Mouse (Mus musculus) forebrain, embryonic 12.5 days (tissue): ENCODE results near the gene Il31ra. TPM values are rescaled to one million over a fixed set of nuclear protein-coding genes. Genes with fewer than 3 reads are reported as not detected.
"Not testable (repeated sequence)": the region's sequence is repeated elsewhere in the genome, so short reads cannot be mapped to it uniquely, and the experiment has no call there.

Source experiments
- ATAC-seq: fragments of 200-750 bp; cut with Nextera tagmentation; 2 replicates; pipeline ENCODE4 v1.8.0; 2017; ENCODE audit warnings: moderate TSS enrichment; ENCODE audit not compliant: low FRiP score
- H3K27ac ChIP-seq: fragments of 300-500 bp; sonication (generic); 2 replicates; pipeline ENCODE4 v1.5.1; 2016; ENCODE audit warnings: mild to moderate bottlenecking
- H3K27me3 ChIP-seq: fragments of 300-500 bp; sonication (generic); 2 replicates; pipeline ENCODE4 v1.6.1; 2016; ENCODE audit warnings: mild to moderate bottlenecking
- H3K36me3 ChIP-seq: fragments of 300-500 bp; sonication (generic); replicated peaks from 2 replicates; pipeline ENCODE4 v1.6.1; 2016; ENCODE audit warnings: mild to moderate bottlenecking
- H3K4me1 ChIP-seq: fragments of 300-500 bp; sonication (generic); 2 replicates; pipeline ENCODE4 v1.6.1; 2016
- H3K4me2 ChIP-seq: fragments of 300-500 bp; sonication (generic); 2 replicates; pipeline ENCODE4 v1.6.1; 2016; ENCODE audit warnings: mild to moderate bottlenecking, moderate library complexity
- H3K4me3 ChIP-seq: fragments of 300-500 bp; sonication (generic); replicated peaks from 2 replicates; pipeline ENCODE4 v1.5.1; 2016; ENCODE audit warnings: mild to moderate bottlenecking
- H3K9ac ChIP-seq: fragments of 300-500 bp; sonication (generic); 2 replicates; pipeline ENCODE4 v1.6.1; 2016; ENCODE audit warnings: mild to moderate bottlenecking
- H3K9me3 ChIP-seq: fragments of 300-500 bp; sonication (generic); 2 replicates; pipeline ENCODE4 v1.6.1; 2016
- WGBS: fragments of 180-500 bp; shearing (Covaris S2); methylation state at CpG from one replicate; pipeline ENCODE4 v1.1.7; 2016; 5-methylcytosine and 5-hydroxymethylcytosine counted together
- polyA plus RNA-seq: library from polyadenylated mRNA; unstranded; fragments of >200 nt; fragmentation: Nextera tagmentation; extraction: Ambion mirVana; gene quantifications from 2 replicates; pipeline ENCODE4 v1.2.1, GENCODE M21; 2016

The Il31ra gene
- polyA plus RNA-seq: 0.06 and 0.14 TPM in 2 replicates

GRCm38 (mm10) chr13:112594260-112594659, at the start of gene Il31ra:
Gene Il31ra (minus strand): TSS chr13:112594360.
- not testable (repeated sequence) for H3K9me3 ChIP-seq, H3K4me1 ChIP-seq, H3K4me3 ChIP-seq, ATAC-seq, H3K36me3 ChIP-seq, H3K9ac ChIP-seq, H3K27ac ChIP-seq, H3K27me3 ChIP-seq, H3K4me2 ChIP-seq
- WGBS: 98% methylated on average over 6 of the region's 8 CpGs

GRCm38 (mm10) chr13:112642897-112643296, 48.7 kb upstream of the Il31ra start:
- no peak for ATAC-seq
- H3K36me3 ChIP-seq: no peaks in the 10 kb centered on the region
- H3K27ac ChIP-seq: no peak overlapping the region
- no peak overlapping the region for H3K4me3 ChIP-seq
- 93% methylated on average over 3 of the region's 3 CpGs for WGBS
- no peaks in the 10 kb centered on the region for H3K27me3 ChIP-seq
- no peak overlapping the region for H3K9ac ChIP-seq
- H3K9me3 ChIP-seq: no peaks in the 10 kb centered on the region
- no peaks in the 10 kb centered on the region for H3K4me1 ChIP-seq
- H3K4me2 ChIP-seq: no peak overlapping the region

DNA sequence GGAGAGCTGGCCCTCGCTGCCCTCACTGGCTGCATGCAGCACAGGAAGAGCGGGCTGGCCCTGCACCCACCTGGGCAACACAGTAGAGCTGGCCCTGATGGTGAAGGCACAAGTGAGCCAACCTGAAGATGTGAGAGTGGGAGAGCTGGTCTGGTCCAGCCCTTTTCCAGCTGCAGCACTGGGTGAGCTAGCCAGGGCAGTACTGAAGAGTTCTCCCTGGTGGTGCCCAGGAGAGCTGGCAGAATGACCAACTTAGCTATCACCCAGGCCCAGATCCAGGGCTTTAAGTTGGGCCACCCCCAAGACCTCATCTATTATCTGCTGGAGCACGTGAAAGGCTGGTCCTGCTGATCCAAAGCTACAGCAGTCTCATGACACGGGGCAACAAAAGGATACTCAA, 45.0 kb upstream of the Il31ra start:
- H3K9me3 ChIP-seq: no peaks in the 10 kb centered on the region
- no peaks in the 10 kb centered on the region for H3K36me3 ChIP-seq
- H3K27me3 ChIP-seq: no peaks in the 10 kb centered on the region
- no peak for ATAC-seq
- no peak overlapping the region for H3K4me3 ChIP-seq
- H3K27ac ChIP-seq: no peak overlapping the region
- H3K9ac ChIP-seq: no peak overlapping the region
- WGBS: 74% methylated on average over 3 of the region's 4 CpGs
- no peaks in the 10 kb centered on the region for H3K4me1 ChIP-seq
- H3K4me2 ChIP-seq: no peak overlapping the region

GRCm38 (mm10) chr13:112636498-112636897, 42.3 kb upstream of the Il31ra start:
- no peak overlapping the region for H3K27ac ChIP-seq
- no peaks in the 10 kb centered on the region for H3K4me1 ChIP-seq
- no peak overlapping the region for H3K9ac ChIP-seq
- no peak overlapping the region for H3K4me3 ChIP-seq
- H3K4me2 ChIP-seq: no peak overlapping the region
- ATAC-seq: no peak
- H3K36me3 ChIP-seq: no peaks in the 10 kb centered on the region
- H3K27me3 ChIP-seq: no peaks in the 10 kb centered on the region
- WGBS: 52% methylated on average over 3 of the region's 3 CpGs
- no peaks in the 10 kb centered on the region for H3K9me3 ChIP-seq

DNA sequence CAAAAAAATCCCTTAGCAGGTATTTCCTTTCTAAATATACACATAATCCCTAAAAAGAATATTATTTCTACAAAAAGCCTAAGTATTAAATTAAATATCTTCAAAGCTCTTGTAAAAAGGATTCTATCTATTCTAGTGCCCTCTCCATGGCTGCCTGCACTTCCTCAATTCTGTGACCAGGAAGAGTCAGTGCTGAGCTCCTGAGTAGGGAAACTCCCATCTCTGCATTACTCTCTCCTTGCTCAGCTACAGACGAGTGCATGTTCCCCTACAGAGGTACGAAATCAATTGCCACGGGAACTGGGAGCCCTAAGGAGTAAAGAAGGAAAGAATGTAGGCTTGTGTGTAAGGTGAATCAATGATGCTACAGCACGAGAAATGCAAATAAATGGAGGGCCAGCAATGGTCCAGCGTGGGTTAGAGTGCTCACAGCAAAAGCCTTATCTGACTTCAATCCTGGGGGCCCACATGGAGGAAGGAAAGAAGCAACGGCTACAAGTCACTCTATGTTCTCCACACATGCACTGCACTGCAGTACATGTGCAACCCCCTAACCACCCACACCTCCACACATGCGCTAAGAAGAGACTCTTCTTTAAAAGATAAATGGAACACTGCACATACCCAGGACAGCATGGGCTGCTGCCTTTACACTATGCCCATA, 41.1 kb upstream of the Il31ra start:
- Histone ChIP-seq H3K9me3 (no peaks in the 10 kb centered on the region), H3K4me1 (no peaks in the 10 kb centered on the region), H3K4me2 (no peak overlapping the region), H3K4me3 (no peak overlapping the region), H3K36me3 (no peaks in the 10 kb centered on the region), H3K27me3 (no peaks in the 10 kb centered on the region), H3K9ac (no peak overlapping the region), H3K27ac (no peak overlapping the region)
- WGBS: 78% methylated on average over 7 of the region's 7 CpGs
- ATAC-seq: no peak

DNA sequence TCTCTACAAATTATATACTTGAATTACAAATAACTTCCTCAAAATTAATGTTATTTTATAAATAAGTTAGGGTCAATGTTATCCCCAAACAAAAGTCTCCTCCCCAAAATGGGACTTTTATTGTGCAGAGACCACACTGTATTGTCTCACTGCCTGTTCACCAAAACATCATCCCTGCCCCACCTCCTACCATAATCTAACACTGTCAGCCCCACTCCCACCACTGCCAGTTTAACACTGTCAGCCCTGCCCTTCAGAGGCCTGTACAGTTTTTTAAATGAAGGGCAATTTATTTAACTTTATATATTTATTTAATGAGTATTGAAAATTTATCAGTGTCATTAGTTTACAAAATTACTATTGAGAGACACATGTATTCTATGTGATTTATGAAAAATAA, 31.4 kb upstream of the Il31ra start:
- no peaks in the 10 kb centered on the region for H3K9me3 ChIP-seq
- ATAC-seq: no peak
- H3K9ac ChIP-seq: no peak overlapping the region
- H3K36me3 ChIP-seq: no peaks in the 10 kb centered on the region
- no peak overlapping the region for H3K4me3 ChIP-seq
- H3K27ac ChIP-seq: no peak overlapping the region
- H3K27me3 ChIP-seq: no peaks in the 10 kb centered on the region
- no peak overlapping the region for H3K4me2 ChIP-seq
- H3K4me1 ChIP-seq: no peaks in the 10 kb centered on the region

DNA sequence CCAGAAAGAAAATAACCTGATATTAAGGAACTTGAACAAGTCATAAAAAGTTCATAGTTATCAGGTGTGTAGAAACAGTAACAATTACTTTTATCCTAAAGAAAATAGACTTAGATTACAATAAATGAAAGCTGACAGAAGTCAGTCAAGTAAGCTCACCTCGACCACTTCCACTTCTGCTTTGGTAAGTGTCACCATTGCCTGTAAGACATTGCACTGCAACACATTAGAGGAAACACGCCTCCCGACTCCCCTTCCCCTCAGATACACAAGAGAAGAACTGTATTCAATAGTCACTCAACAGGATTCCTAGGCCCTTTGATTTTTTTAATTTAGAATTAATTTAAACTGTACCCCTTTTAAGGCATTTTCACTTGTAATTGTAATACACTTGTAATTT, 30.5 kb upstream of the Il31ra start:
- Histone ChIP-seq H3K36me3 (no peaks in the 10 kb centered on the region), H3K27ac (no peak overlapping the region), H3K4me1 (no peaks in the 10 kb centered on the region), H3K9me3 (no peaks in the 10 kb centered on the region), H3K27me3 (no peaks in the 10 kb centered on the region), H3K4me2 (no peak overlapping the region), H3K9ac (no peak overlapping the region), H3K4me3 (no peak overlapping the region)
- ATAC-seq: no peak
- 88% methylated on average over 3 of the region's 3 CpGs for WGBS

DNA sequence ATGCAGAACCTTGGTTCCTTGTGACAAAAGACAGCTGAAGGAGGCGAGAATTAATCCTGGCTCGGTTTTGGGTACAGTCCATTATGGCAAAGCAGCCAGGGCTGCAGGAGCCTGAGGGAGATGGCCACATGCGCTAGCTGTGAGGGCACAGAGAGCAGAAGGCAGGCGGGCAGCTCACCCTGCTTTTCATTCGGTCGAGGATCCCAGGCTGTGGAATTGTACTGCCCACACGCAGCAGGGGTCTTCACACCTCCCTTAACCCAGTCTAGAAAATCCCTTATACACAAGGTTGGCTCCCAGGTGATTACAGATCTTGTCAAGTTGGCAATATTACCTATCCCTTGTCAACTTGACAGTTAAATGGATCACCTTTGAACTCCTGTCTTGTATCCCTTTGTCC, 29.5 kb upstream of the Il31ra start:
- Histone ChIP-seq H3K27ac (no peak overlapping the region), H3K36me3 (no peaks in the 10 kb centered on the region), H3K4me1 (no peaks in the 10 kb centered on the region), H3K27me3 (no peaks in the 10 kb centered on the region), H3K9me3 (no peaks in the 10 kb centered on the region), H3K4me2 (no peak overlapping the region), H3K9ac (no peak overlapping the region), H3K4me3 (no peak overlapping the region)
- ATAC-seq: no peak
- 68% methylated on average over 7 of the region's 7 CpGs for WGBS

DNA sequence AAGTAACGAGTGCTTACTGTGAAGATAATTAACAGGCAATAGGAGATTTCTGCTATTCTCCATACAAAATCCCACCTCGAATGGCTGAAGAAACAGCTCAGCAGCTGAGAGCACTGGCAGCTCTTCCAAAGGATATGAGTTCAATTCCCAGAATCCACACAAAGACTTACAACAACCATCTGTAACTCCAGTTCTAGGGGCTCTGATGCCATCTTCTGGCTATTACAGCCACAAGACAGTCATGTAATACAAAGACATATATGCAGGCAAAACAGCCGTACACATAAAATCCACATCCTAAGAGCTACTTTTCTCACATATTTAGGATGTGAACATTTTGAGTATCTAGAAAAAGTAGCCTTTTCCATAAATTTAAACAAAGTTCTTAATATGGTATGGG, 27.4 kb upstream of the Il31ra start:
- Histone ChIP-seq H3K27me3 (no peaks in the 10 kb centered on the region), H3K36me3 (no peaks in the 10 kb centered on the region), H3K27ac (no peak overlapping the region), H3K4me3 (no peak overlapping the region), H3K4me2 (no peak overlapping the region), H3K9me3 (no peaks in the 10 kb centered on the region), H3K4me1 (no peaks in the 10 kb centered on the region), H3K9ac (no peak overlapping the region)
- no peak for ATAC-seq
- 76% methylated on average over 3 of the region's 3 CpGs for WGBS

DNA sequence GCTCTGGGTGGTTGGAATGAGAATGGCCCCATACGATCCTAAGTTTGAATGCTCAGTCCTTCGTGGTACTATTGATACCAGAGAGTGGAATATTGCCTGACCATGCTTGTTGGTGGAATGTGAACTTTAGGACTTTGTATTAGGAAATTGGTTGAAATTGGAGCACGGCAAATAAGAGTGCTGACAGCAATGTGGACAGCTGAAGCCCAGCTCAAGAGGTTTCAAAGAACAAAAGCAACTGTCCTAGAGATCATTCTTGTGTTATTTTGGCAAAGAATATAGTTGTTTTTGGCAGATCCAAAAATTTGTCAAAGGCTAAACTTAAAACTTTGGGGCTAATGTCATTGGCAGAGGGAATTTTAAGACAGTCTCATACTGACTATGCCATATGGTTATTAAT, 14.4 kb upstream of the Il31ra start:
- WGBS: 96% methylated on average over 3 of the region's 3 CpGs
- no peak for ATAC-seq
- Histone ChIP-seq H3K27ac (no peak overlapping the region), H3K27me3 (no peaks in the 10 kb centered on the region), H3K4me1 (no peaks in the 10 kb centered on the region), H3K9ac (no peak overlapping the region), H3K9me3 (no peaks in the 10 kb centered on the region), H3K4me3 (no peak overlapping the region), H3K36me3 (no peaks in the 10 kb centered on the region), H3K4me2 (no peak overlapping the region)

GRCm38 (mm10) chr13:112604411-112604810, 10.3 kb upstream of the Il31ra start:
- H3K9me3 ChIP-seq: no peaks in the 10 kb centered on the region
- H3K4me1 ChIP-seq: no peaks in the 10 kb centered on the region
- H3K27me3 ChIP-seq: no peaks in the 10 kb centered on the region
- no peak for ATAC-seq
- H3K9ac ChIP-seq: no peak overlapping the region
- H3K4me2 ChIP-seq: no peak overlapping the region
- H3K27ac ChIP-seq: no peak overlapping the region
- 71% methylated on average over 4 of the region's 4 CpGs for WGBS
- H3K36me3 ChIP-seq: no peaks in the 10 kb centered on the region
- no peak overlapping the region for H3K4me3 ChIP-seq

- no peak overlapping the region for H3K4me3 ChIP-seq
- H3K9me3 ChIP-seq: no peaks in the 10 kb centered on the region
- 100% methylated on average over 1 of the region's 1 CpGs for WGBS
- H3K27me3 ChIP-seq: no peaks in the 10 kb centered on the region
- no peak overlapping the region for H3K27ac ChIP-seq
- no peak for ATAC-seq
- no peaks in the 10 kb centered on the region for H3K4me1 ChIP-seq
- no peak overlapping the region for H3K4me2 ChIP-seq
- H3K36me3 ChIP-seq: no peaks in the 10 kb centered on the region
- no peak overlapping the region for H3K9ac ChIP-seq
Observed at GRCm38 (mm10) chr13:112603839-112604238, 9.7 kb upstream of the Il31ra start.

DNA sequence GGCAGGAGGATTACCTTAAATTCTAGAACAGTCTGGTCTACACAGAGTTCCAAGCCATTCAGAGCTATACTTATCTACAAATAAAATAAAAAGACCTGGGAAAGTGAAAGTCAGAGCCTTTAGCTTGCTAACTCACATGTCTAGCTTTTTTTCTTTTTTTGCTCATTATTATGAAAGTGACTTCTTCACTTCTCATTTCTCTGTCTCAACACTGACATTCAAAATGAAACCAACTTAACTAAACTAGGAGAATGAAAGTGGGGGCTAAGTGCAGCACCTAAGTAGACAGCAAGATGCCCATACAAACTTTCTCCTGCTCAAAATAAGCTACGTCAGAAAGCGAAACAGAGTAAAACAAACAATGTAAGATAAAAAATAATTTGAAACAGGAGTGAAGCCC, 8.4 kb upstream of the Il31ra start:
- WGBS: 93% methylated on average over 2 of the region's 2 CpGs
- Histone ChIP-seq H3K9ac (no peak overlapping the region), H3K4me3 (no peak overlapping the region), H3K27me3 (no peaks in the 10 kb centered on the region), H3K27ac (no peak overlapping the region), H3K4me1 (no peaks in the 10 kb centered on the region), H3K36me3 (no peaks in the 10 kb centered on the region), H3K4me2 (no peak overlapping the region), H3K9me3 (no peaks in the 10 kb centered on the region)
- ATAC-seq: no peak
